Mouse (Mus musculus) myocyte (in vitro differentiated cells): ENCODE data around the gene Zfp14. TPM values are rescaled to one million over a fixed set of nuclear protein-coding genes. Genes with fewer than 3 reads are reported as not detected.

Source experiments
- H3K27me3 ChIP-seq: one replicate; pipeline ENCODE4 v1.6.1; 2011; ENCODE audit not compliant: control insufficient read depth, insufficient read depth, insufficient read length
- H3K36me3 ChIP-seq: one replicate; pipeline ENCODE4 v1.6.1; 2011; ENCODE audit not compliant: control insufficient read depth, insufficient read depth
- H3K4me2 ChIP-seq: one replicate; pipeline ENCODE4 v1.6.1; 2011; ENCODE audit warnings: low read depth, control low read depth
- H3K4me3 ChIP-seq: one replicate; pipeline ENCODE4 v1.5.1; 2011; ENCODE audit warnings: mild to moderate bottlenecking, control low read depth, moderate library complexity
- H3K79me2 ChIP-seq: one replicate; pipeline ENCODE4 v1.6.1; 2011; ENCODE audit not compliant: control insufficient read depth, insufficient read depth
- H3ac ChIP-seq: one replicate; pipeline ENCODE4 v1.6.1; 2011; ENCODE audit not compliant: control insufficient read depth, insufficient read length
- CEBPB ChIP-seq: IDR thresholded peaks from 2 replicates; pipeline ENCODE4 v1.6.1; 2011; ENCODE audit warnings: mild to moderate bottlenecking, moderate library complexity; ENCODE audit not compliant: poor library complexity, insufficient read depth, severe bottlenecking
- E2F4 ChIP-seq: IDR thresholded peaks from one replicate; pipeline ENCODE4 v1.6.1; 2011; ENCODE audit warnings: mild to moderate bottlenecking, control low read depth, moderate library complexity; ENCODE audit not compliant: insufficient read depth
- MAX ChIP-seq: IDR thresholded peaks from one replicate; pipeline ENCODE4 v1.6.1; 2011; ENCODE audit warnings: low read depth, mild to moderate bottlenecking, control low read depth
- MYOD1 ChIP-seq, 3 experiments: IDR thresholded peaks; one replicate each; pipeline ENCODE4 v1.6.1; 2011; ENCODE audit warnings: control low read depth in 2 of 3, low read depth in 2 of 3, mild to moderate bottlenecking in 2 of 3, moderate library complexity in 1 of 3; ENCODE audit not compliant: insufficient read length in 2 of 3, control insufficient read depth in 1 of 3
- MYOG ChIP-seq, 3 experiments: IDR thresholded peaks; one replicate each; pipeline ENCODE4 v1.6.1; 2011; ENCODE audit warnings: control low read depth in 2 of 3, low read depth in 2 of 3, mild to moderate bottlenecking in 2 of 3; ENCODE audit not compliant: insufficient read length in 2 of 3, control insufficient read depth in 1 of 3, insufficient read depth in 1 of 3
- POLR2A ChIP-seq: IDR thresholded peaks from one replicate; pipeline ENCODE4 v1.6.1; 2011; ENCODE audit warnings: low read depth, mild to moderate bottlenecking, control low read depth, moderate library complexity; ENCODE audit not compliant: insufficient read length
- POLR2AphosphoS2 ChIP-seq: IDR thresholded peaks from one replicate; pipeline ENCODE4 v1.6.1; 2011; ENCODE audit warnings: low read depth, control low read depth; ENCODE audit not compliant: insufficient read length
- REST ChIP-seq: IDR thresholded peaks from one replicate; pipeline ENCODE4 v1.6.1; 2011; ENCODE audit warnings: mild to moderate bottlenecking, control low read depth, moderate library complexity; ENCODE audit not compliant: insufficient read depth, insufficient read length
- SRF ChIP-seq: IDR thresholded peaks from one replicate; pipeline ENCODE4 v1.6.1; 2011; ENCODE audit warnings: low read depth; ENCODE audit not compliant: control insufficient read depth, insufficient read length
- TCF12 ChIP-seq: IDR thresholded peaks from one replicate; pipeline ENCODE4 v1.6.1; 2011; ENCODE audit warnings: mild to moderate bottlenecking, control low read depth; ENCODE audit not compliant: poor library complexity, insufficient read depth, severe bottlenecking
- TCF3 ChIP-seq: IDR thresholded peaks from one replicate; pipeline ENCODE4 v1.6.1; 2011; ENCODE audit warnings: low read depth, control low read depth; ENCODE audit not compliant: insufficient read length
- USF1 ChIP-seq: IDR thresholded peaks from one replicate; pipeline ENCODE4 v1.6.1; 2011; ENCODE audit warnings: low read depth, mild to moderate bottlenecking, control low read depth, moderate library complexity
- polyA plus RNA-seq: library from polyadenylated mRNA; unstranded; fragments of >200 nt; fragmentation: generic; extraction: Trizol; gene quantifications from one replicate; pipeline ENCODE4 v1.2.1, GENCODE M21; 2012; ENCODE audit warnings: missing spikeins

Gene Zfp14
- polyA plus RNA-seq, 1 experiment = 0.97 TPM

DNA sequence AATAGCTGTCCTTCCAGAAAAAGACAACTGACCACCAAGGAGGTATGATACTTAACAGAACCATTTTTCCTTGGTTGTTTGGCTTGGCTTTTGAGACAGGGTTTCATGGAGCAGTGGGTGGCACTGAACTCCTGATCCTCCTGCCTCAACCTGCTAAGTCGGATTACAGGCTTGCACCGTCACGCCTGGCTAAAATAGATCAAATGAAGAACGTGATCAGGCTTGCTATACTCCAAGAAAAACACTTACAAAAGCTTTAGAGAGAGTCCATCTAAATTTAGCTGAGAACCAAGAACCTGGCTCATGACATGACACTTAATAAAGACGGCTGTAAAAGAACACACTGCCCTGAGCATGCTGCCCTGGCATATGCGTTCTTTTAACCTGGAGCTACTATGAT, 9.2 kb upstream of the Zfp14 start:
- TF ChIP-seq MYOD1 (IDR thresholded peaks at IDR 0.05; ENCODE audit: control insufficient read depth in 1 of 3, insufficient read length in 2 of 3, low read depth in 2 of 3) (no peak), POLR2AphosphoS2 (no peak), SRF (no peak), TCF12 (no peak), E2F4 (no peak), TCF3 (no peak), USF1 (no peak)
- no peak overlapping the region for H3ac ChIP-seq
- no peak overlapping the region for H3K4me3 ChIP-seq
- no peaks in the 10 kb centered on the region for H3K79me2 ChIP-seq
- H3K27me3 ChIP-seq = no peaks in the 10 kb centered on the region
- peaks cover 27% of the 10 kb centered on the region for H3K36me3 ChIP-seq
- no peak overlapping the region for H3K4me2 ChIP-seq

GRCm38 (mm10) chr7:30053591-30053990, 2.4 kb upstream of the Zfp14 start:
- TF ChIP-seq MAX (no peak), TCF12 (no peak), USF1 (no peak), CEBPB (no peak), SRF (no peak), POLR2A (no peak)
- Histone ChIP-seq H3K79me2 (no peaks in the 10 kb centered on the region), H3K4me2 (peak overlapping the region; percentile 19), H3ac (no peak overlapping the region), H3K27me3 (no peaks in the 10 kb centered on the region), H3K4me3 (no peak overlapping the region), H3K36me3 (peaks cover 14% of the 10 kb centered on the region)

DNA sequence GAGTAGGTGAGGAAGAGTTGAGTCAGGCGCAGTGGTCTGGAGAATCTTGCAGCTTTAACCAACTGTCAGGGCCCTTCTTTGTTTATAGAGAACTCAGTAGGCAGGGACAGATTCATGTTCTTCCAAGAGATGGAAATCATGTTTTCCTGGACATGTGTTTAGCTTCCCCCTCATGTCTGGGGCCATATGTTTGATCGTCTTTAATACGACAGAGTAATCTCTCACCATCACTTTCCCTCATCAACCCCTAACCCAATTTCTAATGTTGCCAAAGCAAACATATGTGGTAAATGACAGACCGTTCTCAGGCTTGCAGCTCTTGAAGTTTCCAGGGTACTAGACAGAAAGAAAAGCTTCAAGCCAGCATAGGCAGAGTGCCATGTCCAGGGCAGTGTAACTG, 3.1 kb downstream of the Zfp14 start:
- TF ChIP-seq MYOD1 (IDR thresholded peaks at IDR 0.05; ENCODE audit: control insufficient read depth in 1 of 3, insufficient read length in 2 of 3, low read depth in 2 of 3) (no peak), SRF (no peak), USF1 (no peak), TCF12 (no peak), REST (no peak), E2F4 (no peak), CEBPB (no peak), TCF3 (no peak), MAX (no peak), MYOG (IDR thresholded peaks at IDR 0.05; ENCODE audit: control insufficient read depth in 1 of 3, insufficient read depth in 1 of 3, insufficient read length in 2 of 3, low read depth in 2 of 3) (no peak), POLR2AphosphoS2 (no peak), POLR2A (no peak)
- no peak overlapping the region for H3ac ChIP-seq
- no peaks in the 10 kb centered on the region for H3K36me3 ChIP-seq
- no peaks in the 10 kb centered on the region for H3K27me3 ChIP-seq
- H3K4me2 ChIP-seq = no peak overlapping the region
- H3K79me2 ChIP-seq = no peaks in the 10 kb centered on the region
- no peak overlapping the region for H3K4me3 ChIP-seq

GRCm38 (mm10) chr7:30044354-30044753, 6.8 kb downstream of the Zfp14 start:
- Histone ChIP-seq H3ac (no peak overlapping the region), H3K4me3 (no peak overlapping the region), H3K27me3 (no peaks in the 10 kb centered on the region), H3K36me3 (no peaks in the 10 kb centered on the region), H3K79me2 (no peaks in the 10 kb centered on the region), H3K4me2 (no peak overlapping the region)
- TF ChIP-seq E2F4 (no peak), POLR2AphosphoS2 (no peak), USF1 (no peak), REST (no peak), TCF12 (no peak), SRF (no peak), MYOD1 (IDR thresholded peaks at IDR 0.05; ENCODE audit: control insufficient read depth in 1 of 3, insufficient read length in 2 of 3, low read depth in 2 of 3) (no peak), POLR2A (no peak), TCF3 (no peak), CEBPB (no peak), MAX (no peak), MYOG (IDR thresholded peaks at IDR 0.05; ENCODE audit: control insufficient read depth in 1 of 3, insufficient read depth in 1 of 3, insufficient read length in 2 of 3, low read depth in 2 of 3) (no peak)

DNA sequence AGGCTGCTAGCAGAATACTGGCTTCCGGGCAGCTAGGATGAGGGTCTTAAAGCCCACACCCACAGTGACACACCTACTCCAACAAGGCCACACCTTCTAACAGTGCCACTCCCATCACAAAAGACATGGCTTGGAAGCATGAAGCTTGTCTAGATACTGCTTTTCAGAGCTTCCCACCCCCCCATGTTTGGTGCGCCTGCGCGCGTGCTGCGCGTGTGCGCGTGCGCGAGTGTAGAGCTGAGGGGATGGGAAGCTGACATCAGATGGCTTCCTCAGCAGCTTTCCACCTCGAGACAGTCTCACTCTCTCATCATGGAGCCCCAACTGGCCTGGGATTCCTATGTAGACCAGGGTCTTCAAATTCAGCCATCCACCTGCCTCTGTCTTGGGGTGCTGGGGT, 16.8 kb downstream of the Zfp14 start:
- TF ChIP-seq MYOD1 (IDR thresholded peaks at IDR 0.05; ENCODE audit: control insufficient read depth in 1 of 3, insufficient read length in 2 of 3, low read depth in 2 of 3) (no peak), POLR2A (no peak), MAX (no peak), SRF (no peak), MYOG (IDR thresholded peaks at IDR 0.05; ENCODE audit: control insufficient read depth in 1 of 3, insufficient read depth in 1 of 3, insufficient read length in 2 of 3, low read depth in 2 of 3) (no peak), POLR2AphosphoS2 (no peak), USF1 (no peak), CEBPB (no peak), TCF12 (no peak), E2F4 (no peak), TCF3 (no peak), REST (no peak)
- H3K79me2 ChIP-seq = no peaks in the 10 kb centered on the region

More for the DNA sequence above, 16.8 kb downstream of the Zfp14 start:
- Histone ChIP-seq H3K4me2 (no peak overlapping the region), H3K4me3 (no peak overlapping the region), H3ac (no peak overlapping the region), H3K36me3 (no peaks in the 10 kb centered on the region), H3K27me3 (no peaks in the 10 kb centered on the region)
